Mouse (Mus musculus): ENCODE data around the gene 4930507D05Rik.
A peak's percentile ranks its signal among the peaks of the same experiment; 100 is the strongest.
"Not testable (repeated sequence)": the region's sequence is repeated elsewhere in the genome, so short reads cannot be mapped to it uniquely, and the experiment has no call there.

4930507D05Rik gene

DNA sequence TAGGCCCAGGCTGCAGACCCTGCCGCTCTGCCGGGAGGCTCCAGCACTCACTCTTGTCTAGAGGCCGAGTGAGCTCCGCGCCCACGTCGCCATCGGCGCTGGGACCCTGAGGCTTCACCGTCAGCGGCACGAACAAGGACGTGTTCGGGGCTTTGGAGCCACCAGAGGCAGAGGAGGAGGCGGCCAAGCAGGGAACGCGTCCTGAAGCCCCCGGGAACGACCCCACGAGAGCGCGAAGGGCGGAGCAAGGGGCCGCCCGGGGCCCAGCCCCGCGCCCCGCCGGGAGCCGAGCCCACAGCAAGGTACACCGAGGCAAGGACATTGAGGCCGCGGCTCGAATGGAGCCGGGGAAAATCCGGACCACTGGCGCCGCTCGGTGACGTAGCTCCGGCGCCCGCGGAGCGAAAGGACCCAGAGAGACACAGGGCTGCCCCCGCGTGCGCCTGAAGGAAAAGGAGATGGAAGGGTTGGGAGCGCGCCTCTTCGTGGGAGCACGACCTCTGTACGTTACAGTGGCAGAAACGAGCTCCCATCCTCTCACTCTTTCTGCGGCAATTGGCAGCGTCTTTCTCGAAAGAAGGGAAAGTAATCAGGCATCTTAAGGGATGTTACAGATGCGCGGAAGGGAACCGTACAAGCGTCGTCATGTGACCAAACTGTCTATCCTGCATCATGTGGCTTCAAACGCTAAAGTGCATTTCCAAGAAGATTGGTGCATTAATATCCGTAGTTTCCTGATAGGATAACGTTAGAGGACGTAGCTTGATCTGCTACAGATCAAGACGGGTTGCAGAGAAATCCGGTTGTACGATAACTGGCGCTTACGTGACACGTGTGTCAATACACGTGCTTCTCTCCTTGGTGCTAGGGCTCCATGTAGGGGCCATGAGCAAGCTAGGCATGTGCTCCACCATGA lies at the start of gene 4930507D05Rik, which contains the start of gene Supv3l1:
4930507D05Rik (plus strand) TSS at position 126 of the 916 bp plus-strand sequence.
Supv3l1 (minus strand) TSS at position 375 of the 916 bp plus-strand sequence.
- DNase-seq (ENCODE audit: extremely low read depth, low read depth): peak; percentile 97

DNA sequence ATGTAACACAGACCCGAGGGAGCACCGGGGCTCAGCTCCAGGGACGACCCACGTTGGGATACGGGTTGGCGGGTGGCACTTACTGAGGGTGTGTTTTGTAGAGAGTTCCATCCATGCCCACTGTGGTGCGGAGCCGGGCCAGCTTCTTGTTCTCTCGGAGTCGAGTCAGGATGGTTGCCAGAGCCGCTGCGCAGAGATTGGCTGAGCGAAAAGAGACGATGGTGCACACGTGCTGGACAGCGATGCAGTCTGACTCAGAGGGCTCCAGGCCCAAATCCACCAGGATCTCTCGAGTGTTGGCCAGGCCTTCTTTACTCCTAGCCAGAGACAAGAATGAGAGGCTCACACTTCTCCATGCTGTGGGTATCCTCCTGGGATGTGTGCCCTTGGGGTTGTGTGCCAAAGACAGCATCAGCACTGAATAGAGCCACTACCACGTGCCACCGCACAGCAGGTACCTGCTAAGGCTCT lies 47.6 kb upstream of the 4930507D05Rik start:
- DNase-seq (ENCODE audit: extremely low read depth, low read depth): no peak

DNA sequence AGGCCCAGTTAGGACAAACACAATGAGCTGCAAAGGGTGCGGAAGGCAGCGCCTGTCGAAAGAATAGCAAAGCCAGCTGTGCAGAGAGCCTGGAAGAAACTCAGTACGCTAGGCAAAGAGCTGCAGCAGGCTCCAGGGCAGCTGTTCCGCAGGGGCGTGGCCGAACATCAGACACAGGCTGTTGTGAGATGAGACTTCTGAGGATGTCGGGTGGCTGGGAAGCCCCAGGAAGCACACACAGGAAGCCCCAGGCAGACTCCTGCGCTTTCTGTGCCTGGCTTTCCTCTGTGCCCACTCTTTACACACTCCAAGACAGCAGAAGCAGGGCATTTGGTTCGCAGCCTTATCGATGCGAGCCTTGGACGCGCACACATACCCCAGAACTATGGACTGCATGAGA lies 44.4 kb upstream of the 4930507D05Rik start:
- DNase-seq (ENCODE audit: extremely low read depth, low read depth): no peak

DNA sequence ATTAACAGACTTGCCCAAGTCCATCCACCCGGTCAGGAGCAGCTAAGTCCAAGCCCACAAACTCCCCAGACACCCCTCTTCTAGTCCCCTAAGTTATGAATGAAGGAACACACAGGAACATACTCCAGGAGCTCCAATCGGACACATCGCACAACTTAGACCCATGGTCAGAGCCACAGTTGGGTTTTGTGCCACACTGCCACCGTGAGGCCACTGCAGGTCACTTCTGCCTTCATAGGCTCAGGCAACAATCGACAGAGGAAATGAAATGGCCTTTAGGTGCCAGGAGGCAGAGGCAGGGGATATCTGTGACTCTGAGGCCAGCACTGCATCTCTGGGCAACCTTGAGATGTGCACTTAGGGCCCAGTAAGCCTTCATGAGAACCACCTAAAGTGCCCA lies 38.3 kb upstream of the 4930507D05Rik start:
- peak; percentile 43 for DNase-seq (ENCODE audit: extremely low read depth, low read depth)

DNA sequence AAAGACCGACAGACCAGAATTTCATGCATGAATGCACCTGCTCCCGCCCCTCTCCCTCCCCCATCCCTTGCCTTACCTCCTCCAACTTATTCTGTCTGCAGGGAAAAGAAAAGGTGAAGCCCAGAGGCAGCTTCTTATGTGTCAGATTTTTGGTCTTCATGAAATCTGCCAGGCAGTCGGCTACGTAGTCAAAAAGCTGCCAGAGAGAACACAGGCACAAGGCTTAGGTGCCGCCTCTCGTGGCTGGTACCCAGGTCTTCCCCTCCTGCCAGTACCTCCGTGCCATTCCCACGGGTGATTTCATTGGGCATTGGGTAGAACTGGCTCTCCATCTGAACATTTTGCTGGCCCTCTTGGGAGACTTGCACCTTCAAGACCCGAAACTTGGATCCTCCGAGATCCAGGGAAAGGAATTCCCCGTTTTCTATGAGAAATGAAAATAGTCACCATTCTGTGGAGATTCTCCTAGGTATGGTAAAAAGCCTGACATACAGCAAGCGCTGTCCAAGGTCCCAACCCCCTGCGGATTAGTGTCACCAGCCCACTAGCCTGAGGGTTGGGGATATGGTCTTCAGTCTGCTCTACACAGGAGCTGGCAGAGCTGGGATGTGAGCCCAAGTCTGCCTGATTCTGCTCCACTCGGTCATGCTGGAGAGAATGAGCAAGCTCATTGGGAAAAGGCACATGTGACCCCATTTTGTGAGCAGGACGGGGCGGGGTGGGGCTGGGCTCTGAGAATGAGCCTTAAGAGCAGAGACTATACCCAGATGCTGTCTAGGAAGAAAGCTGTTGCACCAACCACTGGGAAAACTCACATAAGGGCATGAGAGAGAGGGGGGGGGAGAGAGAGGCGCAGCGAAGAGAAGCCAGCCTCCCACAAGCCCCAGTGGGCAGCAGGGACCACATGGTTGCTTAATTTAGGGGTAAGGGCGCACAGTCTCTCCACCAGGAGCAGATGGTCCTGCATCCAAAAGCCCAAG lies 37.6 kb upstream of the 4930507D05Rik start:
- no peak for DNase-seq (ENCODE audit: extremely low read depth, low read depth)

DNA sequence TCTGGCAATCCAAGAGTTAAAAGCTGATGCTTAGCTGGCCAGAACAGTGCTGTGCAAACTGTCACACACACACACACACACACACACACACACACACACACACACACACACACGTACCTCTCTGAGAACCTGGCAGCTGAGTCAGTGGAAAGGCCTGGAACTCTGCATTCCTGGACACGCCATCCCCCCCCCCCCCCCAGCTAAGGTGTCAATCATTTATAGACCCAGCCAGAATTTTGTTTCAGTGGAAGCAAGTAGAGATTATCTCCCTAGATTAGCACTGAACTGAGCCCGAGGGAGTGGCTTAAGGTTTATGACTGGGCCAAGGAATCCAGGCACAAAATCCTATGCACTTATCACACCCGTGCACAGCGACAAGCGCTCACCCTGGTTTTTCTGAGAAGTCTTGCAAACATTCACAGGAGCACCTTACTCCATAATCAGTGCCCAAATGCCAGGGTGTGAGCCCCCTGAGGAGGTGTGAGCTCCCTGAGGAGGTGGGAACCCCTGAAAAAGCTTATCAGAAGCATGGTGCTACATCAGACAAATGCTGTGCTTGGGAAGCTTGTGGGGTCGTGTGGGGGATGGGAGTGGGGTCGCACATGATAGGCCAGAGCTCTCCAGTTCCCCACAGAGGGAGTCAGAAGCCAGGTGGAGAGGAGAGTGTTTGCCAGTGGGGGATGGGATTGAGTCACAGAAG lies 36.2 kb upstream of the 4930507D05Rik start:
- peak; percentile 23 for DNase-seq (ENCODE audit: extremely low read depth, low read depth)

DNA sequence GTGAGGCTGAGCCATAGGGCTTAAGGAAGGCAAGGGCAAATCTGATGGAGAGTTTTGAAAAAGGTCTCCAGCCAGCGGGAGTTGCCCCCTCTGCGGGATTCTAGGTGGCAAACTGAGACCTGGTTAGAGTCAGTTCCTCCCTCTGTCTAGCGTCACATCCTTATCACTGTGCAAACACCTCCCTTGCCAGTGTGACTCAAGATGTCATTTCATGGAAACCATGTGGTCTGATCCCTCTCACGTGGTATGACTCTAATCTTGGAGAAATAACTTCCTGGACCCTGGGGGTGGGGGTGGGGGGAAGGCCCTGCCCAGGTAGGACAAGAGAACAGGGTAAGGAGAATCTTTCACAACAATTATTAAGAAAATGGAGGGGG lies 35.7 kb upstream of the 4930507D05Rik start:
- DNase-seq (ENCODE audit: extremely low read depth, low read depth): peak; percentile 76

DNA sequence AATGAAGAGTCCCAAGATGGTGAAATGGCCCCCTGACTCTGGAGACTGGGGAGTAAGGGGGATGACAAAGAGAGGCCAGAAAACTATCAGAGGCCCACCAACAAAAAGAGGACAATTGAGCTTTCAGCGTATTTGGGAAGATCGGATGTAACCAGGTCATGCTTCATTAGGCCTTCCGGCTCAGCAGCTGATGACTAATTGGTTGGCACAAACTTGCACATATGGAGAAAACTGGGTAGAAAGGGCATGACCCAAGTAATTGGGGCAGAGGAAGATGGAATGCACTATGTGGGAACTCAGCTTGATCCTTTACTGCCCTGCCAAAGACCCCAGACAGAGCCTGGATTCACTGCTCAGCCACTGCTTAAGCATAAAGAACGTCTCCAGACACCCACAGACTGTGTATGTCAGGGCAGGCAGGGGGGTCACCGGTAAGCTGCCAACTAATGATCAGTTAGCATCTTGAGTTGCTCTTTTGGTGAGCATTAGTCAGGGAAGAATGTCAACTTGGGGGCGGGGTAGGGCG lies 30.4 kb upstream of the 4930507D05Rik start:
- no peak for DNase-seq (ENCODE audit: extremely low read depth, low read depth)

DNA sequence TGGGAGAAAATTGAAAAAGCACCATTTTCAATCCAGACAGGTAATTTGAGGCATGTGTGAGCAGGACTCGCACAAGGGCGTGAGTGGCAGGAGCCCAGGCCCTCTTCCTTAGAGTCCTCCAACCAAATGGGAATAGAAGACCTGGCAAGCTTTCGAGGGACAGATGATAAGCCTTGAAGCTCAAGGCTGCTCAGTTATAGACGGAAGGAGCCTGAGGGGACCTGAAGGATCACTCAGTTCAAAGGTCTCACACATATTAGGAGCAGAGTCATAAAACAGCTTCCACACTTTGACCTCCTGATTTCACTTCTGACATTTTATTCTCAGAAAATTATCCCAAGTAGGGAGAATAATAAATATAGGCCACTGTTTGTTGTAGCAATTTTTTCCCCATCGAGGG lies 29.9 kb upstream of the 4930507D05Rik start:
- DNase-seq (ENCODE audit: extremely low read depth, low read depth): no peak

DNA sequence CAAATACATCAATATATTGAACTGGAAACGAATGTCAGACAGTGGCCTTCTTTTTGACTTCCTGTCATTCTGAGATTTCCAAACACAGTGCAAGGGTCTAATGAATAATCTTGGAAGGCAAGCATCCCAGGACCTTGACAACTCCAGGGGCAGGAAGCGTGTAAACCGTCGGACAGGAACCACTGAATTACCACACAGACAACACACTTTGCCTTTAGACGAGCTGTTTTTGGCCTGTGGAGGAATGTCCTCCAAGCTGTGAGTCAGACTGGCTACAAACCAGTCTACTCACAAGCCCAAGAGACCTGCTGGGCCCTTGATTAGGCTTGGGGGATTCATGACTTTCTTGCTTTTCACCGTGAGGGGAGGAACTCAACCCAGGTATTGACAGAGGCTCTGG lies 28.9 kb upstream of the 4930507D05Rik start:
- no peak for DNase-seq (ENCODE audit: extremely low read depth, low read depth)

DNA sequence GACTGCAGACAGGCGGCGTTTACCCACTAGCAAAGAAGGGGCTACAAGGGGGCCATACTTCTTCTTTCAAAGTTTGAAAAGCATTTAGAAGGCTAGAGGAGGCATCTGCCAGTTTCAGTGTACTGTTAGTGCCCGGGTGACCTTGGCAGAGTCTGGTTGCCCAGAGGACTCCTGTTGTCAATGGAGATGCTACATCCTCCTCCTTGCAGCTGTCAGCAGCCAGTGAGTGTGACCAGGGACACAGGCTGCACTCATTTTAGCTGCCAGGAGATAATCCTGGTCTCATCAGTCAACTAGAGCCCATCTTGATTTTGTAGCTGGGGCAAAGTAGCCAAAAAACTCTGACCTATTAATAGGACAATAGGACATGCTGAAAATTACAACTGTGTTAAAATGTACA lies 28.2 kb upstream of the 4930507D05Rik start:
- no peak for DNase-seq (ENCODE audit: extremely low read depth, low read depth)

DNA sequence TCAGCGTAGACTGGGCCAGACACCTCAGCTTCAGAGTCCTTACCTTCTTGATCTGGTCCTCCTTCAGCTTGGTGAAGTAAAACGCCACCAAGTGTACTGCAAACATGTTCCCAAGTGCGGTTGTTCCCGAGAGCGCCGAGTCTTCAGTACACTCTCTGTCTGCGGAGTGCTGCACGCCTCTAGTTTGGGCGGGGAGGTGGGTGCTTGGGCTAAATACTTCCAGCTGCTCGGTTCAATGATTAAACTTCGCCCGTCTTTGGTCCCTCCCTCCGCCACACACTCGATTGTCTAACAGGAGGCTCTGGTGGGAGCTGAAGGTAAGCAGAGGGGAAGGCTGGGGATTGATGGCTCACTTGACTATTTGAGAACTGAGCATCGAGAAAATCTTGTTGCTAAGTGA lies 27.0 kb upstream of the 4930507D05Rik start, which contains the start of gene Hkdc1:
Hkdc1 (minus strand) TSS at position 237 of the 400 bp plus-strand sequence.
- DNase-seq (ENCODE audit: extremely low read depth, low read depth): no peak

DNA sequence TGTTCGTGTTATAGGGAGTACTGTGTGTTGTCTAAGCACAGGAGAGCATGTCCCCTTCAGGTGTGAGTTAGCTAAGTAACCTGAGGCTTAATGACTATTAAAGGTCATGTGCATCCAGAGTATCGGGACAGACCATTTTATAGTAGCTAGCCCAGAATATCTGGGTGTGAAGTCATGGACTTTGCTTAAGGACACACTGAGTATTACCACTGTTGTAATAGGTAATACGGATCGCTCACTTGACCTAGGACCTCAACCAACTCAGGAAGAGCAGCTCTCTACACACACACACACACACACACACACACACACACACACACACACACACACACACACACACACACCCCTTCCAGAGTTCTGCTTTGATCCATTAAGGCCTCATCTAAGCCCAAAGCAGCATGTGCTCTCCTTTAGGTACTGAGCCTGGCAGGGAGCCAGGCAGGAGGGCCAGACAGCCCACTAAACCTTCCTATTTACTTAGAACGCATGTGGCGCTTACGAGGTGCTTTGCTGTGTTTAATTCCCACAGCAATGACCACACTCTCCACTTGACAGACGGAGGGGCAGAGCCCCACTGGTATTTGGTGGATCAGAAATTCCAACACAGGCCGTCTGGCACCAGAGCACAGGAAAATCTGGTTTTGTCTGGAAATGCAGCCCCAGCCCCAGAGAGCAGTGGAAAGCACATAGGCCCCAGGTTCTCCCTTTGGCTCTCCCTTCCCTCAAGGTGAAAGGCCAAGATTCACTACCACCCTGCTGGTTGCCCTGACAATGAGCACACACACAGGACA lies 24.0 kb upstream of the 4930507D05Rik start:
- no peak for DNase-seq (ENCODE audit: extremely low read depth, low read depth)

DNA sequence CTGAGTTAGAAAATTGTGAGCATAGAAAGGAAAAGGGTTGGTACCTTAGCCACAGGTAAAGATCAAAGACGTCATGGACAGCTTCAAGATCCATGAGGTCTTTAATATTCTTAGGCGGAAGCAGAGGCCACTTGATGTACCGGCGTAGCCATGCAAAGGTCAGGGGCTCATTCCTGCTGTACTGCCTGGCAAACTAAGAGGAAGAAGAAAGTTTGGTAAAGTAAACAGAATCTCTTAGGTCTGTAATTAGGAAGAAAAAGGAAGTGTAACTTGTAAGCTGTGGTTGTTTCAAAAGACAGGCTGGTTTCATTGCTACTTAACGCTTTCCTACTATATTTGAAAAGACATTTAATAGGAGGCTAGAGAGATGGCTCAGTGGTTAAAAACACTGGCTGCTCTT lies 18.9 kb upstream of the 4930507D05Rik start:
- DNase-seq (ENCODE audit: extremely low read depth, low read depth): no peak

DNA sequence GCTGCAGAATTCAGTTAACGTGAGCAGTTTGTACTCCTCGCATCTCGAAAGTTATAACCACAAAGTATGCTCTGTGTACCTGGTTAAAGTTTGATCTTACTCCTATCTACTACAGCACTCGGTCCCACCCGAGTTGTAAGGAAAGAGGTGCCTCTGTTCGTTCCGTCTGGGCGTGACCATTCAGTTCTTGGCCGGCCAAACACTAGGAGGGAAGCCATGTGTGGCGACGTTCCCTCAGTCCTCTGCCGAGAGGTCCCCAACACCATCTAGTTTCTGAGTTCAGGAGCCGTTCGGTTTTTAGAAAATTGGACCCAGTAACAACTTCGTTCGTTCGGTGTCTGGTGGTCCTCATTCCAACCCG lies 971 bp downstream of the 4930507D05Rik start:
- DNase-seq (ENCODE audit: extremely low read depth, low read depth): no peak

DNA sequence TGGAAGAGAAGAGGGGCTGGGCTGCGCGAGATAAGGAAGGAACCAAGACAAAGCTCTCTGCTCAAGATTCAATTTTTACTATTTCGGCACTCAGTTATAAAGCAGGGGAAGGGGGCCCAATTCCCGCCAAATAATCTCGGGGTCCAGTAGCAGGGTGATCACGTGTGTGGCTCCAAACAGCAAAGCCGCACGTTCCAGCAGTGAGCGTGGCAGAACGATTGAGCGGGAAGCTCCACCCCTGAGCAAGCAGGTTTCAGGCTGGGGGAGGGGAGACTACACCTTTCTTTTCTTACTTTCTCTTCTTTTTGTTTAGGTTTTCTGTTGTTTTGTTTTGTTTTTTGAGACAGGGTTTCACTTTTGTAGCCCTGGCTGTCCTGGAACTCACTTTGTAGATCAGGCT lies 2.7 kb downstream of the 4930507D05Rik start:
- DNase-seq (ENCODE audit: extremely low read depth, low read depth): not testable (repeated sequence)

DNA sequence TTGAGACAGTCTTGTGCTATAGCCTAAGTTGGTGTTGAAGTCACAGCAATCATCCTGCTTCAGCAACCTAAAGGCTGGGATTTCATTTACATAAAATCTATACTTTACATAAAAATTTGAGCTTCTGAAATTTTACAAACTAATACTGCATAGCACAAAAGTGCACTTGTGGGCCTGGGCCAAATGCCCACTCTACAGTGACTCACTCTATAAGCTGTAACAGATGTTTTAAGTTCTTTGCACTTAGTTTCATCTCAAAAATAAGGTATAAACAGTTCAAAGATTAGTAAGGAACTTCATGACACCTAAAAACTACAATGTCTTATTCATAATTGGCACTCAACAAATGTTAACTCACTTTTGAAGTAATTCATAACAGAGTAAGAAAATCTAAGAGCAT lies 12.0 kb downstream of the 4930507D05Rik start:
- DNase-seq (ENCODE audit: extremely low read depth, low read depth): no peak

DNA sequence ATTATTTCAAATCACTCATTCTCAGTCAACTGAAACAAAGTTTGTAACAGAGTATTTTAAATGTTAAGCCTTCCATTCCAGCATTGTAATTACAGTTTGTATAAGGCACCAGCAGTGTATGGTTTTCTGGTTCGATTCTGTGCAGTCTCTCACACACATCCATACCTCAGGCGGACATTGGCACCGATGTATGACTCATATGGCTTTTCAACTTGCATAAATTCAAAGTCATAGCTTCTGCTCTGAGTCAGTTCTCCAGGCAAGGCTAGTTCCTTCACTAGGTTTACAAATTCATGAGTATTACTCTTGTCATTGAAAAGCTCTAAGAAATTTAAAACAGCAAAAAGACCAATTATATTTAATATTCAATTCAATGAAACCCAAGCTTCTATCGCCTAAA lies 20.4 kb downstream of the 4930507D05Rik start:
- no peak for DNase-seq (ENCODE audit: extremely low read depth, low read depth)

DNA sequence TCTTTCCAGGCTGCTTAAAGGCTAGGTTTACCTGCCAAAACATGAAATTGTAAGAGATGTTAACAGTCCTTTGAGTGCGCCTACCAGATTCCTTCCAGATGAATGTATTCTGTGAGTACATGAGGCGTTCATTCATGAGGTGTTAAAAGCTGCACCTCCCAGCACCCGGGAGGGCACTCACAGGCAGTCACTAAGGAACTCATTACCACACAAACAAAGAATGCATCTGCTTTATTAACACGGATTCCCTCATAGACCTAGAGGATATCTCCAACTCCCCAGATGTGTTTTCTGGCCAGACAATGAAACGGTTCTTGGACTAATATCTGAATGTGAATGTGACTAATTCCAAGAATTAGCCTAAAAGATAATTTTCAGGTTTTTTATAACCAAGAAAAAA lies 21.8 kb downstream of the 4930507D05Rik start:
- no peak for DNase-seq (ENCODE audit: extremely low read depth, low read depth)

DNA sequence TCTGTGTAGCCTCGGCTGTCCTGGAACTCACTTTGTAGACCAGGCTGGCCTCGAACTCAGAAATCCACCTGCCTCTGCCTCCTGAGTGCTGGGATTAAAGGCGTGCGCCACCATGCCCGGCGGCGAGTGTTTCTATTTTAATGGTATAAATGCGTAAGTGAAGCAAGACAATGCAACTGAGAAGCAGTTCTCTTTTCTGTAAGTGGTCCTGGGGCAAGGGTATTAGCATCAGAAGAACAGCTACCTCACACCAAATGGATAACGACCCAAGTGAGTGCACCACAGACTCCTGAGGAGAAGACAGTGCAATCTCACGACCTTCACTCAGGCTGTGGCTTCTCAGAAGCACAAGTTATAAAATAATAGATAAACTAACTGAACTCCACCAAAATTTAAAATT lies 25.7 kb downstream of the 4930507D05Rik start:
- no peak for DNase-seq (ENCODE audit: extremely low read depth, low read depth)
